33 mouse cellular contexts compared by ENCODE assay signal in the genomic region with DNA sequence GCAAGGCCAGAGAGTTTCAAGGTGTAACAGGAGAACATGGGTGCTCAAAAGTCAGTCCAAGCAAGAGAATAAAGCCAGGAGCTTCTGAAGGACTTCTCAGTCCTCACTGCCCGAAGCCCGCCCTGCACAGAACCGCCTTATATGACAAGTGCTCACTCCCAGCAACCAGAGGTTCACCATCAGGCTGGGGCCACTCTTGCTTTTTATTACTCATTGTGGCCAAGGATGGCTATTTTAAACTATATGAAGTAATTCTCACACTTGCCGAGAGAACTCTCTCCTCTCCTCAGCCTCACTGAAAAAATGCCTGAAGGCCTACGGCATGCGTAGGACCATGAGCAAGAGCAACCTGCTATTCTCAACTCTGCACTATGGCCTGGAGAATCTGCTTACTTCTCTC.
"Had no signal": no experiment of that assay in that cellular context is flagged by ENCODE, and none has a peak within 500 bp of the region (broad histone marks: within the 10 kb centered on the region; RNA-seq: fewer than 3 reads in every experiment).

No protein-coding gene starts in this region.

- DNase-seq: heart, postnatal 10 days; heart, postnatal 36 days; heart, postnatal 4 days; kidney, adult 11 months; kidney, adult 18-20 months; kidney, adult 2 months; kidney, adult 8-10 months; kidney, adult 9 months; kidney, postnatal 10 days; kidney, postnatal 14 days; kidney, postnatal 25 days; kidney, postnatal 36 days; kidney, postnatal 4 days; layer of hippocampus, adult 9-11 months; layer of hippocampus, postnatal 36 days had no signal

- ATAC-seq: hindbrain, embryonic 16.5 days; hindbrain, postnatal 0 days; inflammation-experienced regulatory T-cells, adult 6 months; intestine, embryonic 15.5 days; intestine, embryonic 16.5 days; intestine, postnatal 0 days had no signal

- H3K4me3 ChIP-seq: heart, embryonic 12.5 days; heart, embryonic 13.5 days; heart, embryonic 15.5 days; hindbrain, embryonic 10.5 days; hindbrain, embryonic 12.5 days; hindbrain, embryonic 13.5 days; hindbrain, embryonic 15.5 days; intestine, embryonic 15.5 days; kidney, embryonic 15.5 days; layer of hippocampus, adult 2 months; left cerebral cortex, adult 2 months had no signal

- H3K9me3 ChIP-seq: heart, embryonic 12.5 days; heart, embryonic 13.5 days; heart, embryonic 15.5 days; hindbrain, embryonic 10.5 days; hindbrain, embryonic 12.5 days; hindbrain, embryonic 13.5 days; hindbrain, embryonic 15.5 days; intestine, embryonic 15.5 days; kidney, embryonic 15.5 days had no signal

- H3K4me2 ChIP-seq: heart, embryonic 12.5 days; heart, embryonic 13.5 days; heart, embryonic 15.5 days; hindbrain, embryonic 12.5 days; hindbrain, embryonic 13.5 days; hindbrain, embryonic 14.5 days; hindbrain, embryonic 15.5 days; intestine, embryonic 15.5 days; kidney, embryonic 15.5 days had no signal

- H3K4me1 ChIP-seq: hindbrain, embryonic 10.5 days; hindbrain, embryonic 12.5 days; hindbrain, embryonic 13.5 days; hindbrain, embryonic 15.5 days; intestine, embryonic 15.5 days; kidney, embryonic 15.5 days had no signal

- H3K27ac ChIP-seq: heart, embryonic 13.5 days; heart, embryonic 15.5 days; hindbrain, embryonic 10.5 days; hindbrain, embryonic 12.5 days; hindbrain, embryonic 13.5 days; hindbrain, embryonic 14.5 days; hindbrain, embryonic 15.5 days; hindbrain, postnatal 0 days; intestine, embryonic 15.5 days; kidney, embryonic 15.5 days; kidney, postnatal 0 days; layer of hippocampus, adult 2 months; left cerebral cortex, adult 2 months had no signal

- H3K36me3 ChIP-seq: hindbrain, embryonic 12.5 days; hindbrain, embryonic 13.5 days; hindbrain, embryonic 15.5 days; intestine, embryonic 15.5 days had no signal

- H3K27me3 ChIP-seq: heart, embryonic 12.5 days; heart, embryonic 13.5 days; heart, embryonic 15.5 days; hindbrain, embryonic 12.5 days; hindbrain, embryonic 13.5 days; hindbrain, embryonic 15.5 days; intestine, embryonic 15.5 days; kidney, embryonic 15.5 days had no signal

- H3K9ac ChIP-seq: heart, embryonic 12.5 days; heart, embryonic 13.5 days; heart, embryonic 15.5 days; hindbrain, embryonic 12.5 days; hindbrain, embryonic 13.5 days; hindbrain, embryonic 14.5 days; hindbrain, embryonic 15.5 days; intestine, embryonic 15.5 days; kidney, embryonic 15.5 days had no signal
